Mouse (Mus musculus) lung, embryonic 14.5 days (tissue): ENCODE data around the gene Spdye4c. TPM values are rescaled to one million over a fixed set of nuclear protein-coding genes. Genes with fewer than 3 reads are reported as not detected.
A peak's percentile ranks its signal among the peaks of the same experiment; 100 is the strongest.

Source experiments
- ATAC-seq: fragments of 200-750 bp; cut with Nextera tagmentation; 2 replicates; pipeline ENCODE4 v1.8.0; 2017; ENCODE audit warnings: mild to moderate bottlenecking, moderate TSS enrichment, moderate library complexity; ENCODE audit not compliant: insufficient read depth
- DNase-seq: peaks from one replicate; pipeline ENCODE4 v3.0.0-alpha.2; 2015
- H3K27ac ChIP-seq: fragments of 300-500 bp; sonication (generic); 2 replicates; pipeline ENCODE4 v1.5.1; 2014; ENCODE audit warnings: low read depth, mild to moderate bottlenecking, moderate library complexity
- H3K27me3 ChIP-seq: fragments of 300-500 bp; sonication (generic); 2 replicates; pipeline ENCODE4 v1.6.1; 2014; ENCODE audit warnings: low read length, control low read depth; ENCODE audit not compliant: insufficient read depth
- H3K36me3 ChIP-seq: fragments of 300-500 bp; sonication (generic); 2 replicates; pipeline ENCODE4 v1.6.1; 2014; ENCODE audit warnings: control low read depth; ENCODE audit not compliant: insufficient read depth
- H3K4me1 ChIP-seq: fragments of 300-500 bp; sonication (generic); 2 replicates; pipeline ENCODE4 v1.6.1; 2014; ENCODE audit warnings: antibody characterized with exemption, control low read depth; ENCODE audit not compliant: insufficient read depth
- H3K4me2 ChIP-seq: fragments of 300-500 bp; sonication (generic); 2 replicates; pipeline ENCODE4 v1.6.1; 2014; ENCODE audit warnings: mild to moderate bottlenecking
- H3K4me3 ChIP-seq: fragments of 300-500 bp; sonication (generic); 2 replicates; pipeline ENCODE4 v1.5.1; 2014; ENCODE audit warnings: low read depth, low read length
- H3K9ac ChIP-seq: fragments of 300-500 bp; sonication (generic); 2 replicates; pipeline ENCODE4 v1.6.1; 2014
- H3K9me3 ChIP-seq: fragments of 300-500 bp; sonication (generic); 2 replicates; pipeline ENCODE4 v1.6.1; 2016; ENCODE audit warnings: low read depth, low read length, control low read depth
- CTCF ChIP-seq: IDR thresholded peaks from 2 replicates; pipeline ENCODE4 v1.5.1; 2016; ENCODE audit warnings: antibody characterized with exemption, low read depth
- WGBS: fragments of 180-500 bp; shearing (Covaris S2); extraction: QIAGEN DNeasy Blood & Tissue Kit; methylation state at CpG from one replicate; pipeline ENCODE4 v1.1.7; 2014; 5-methylcytosine and 5-hydroxymethylcytosine counted together
- polyA plus RNA-seq: library from polyadenylated mRNA; unstranded; fragments of >200 nt; fragmentation: Nextera tagmentation; extraction: Ambion mirVana; gene quantifications from 2 replicates; pipeline ENCODE4 v1.2.1, GENCODE M21; 2014

Spdye4c gene
- polyA plus RNA-seq = not detected in 2 replicates

- H3K9ac ChIP-seq = no peak within 1 kb of the TSS
- no peak for DNase-seq
- no peaks in the 10 kb centered on the region for H3K9me3 ChIP-seq
- H3K4me3 ChIP-seq = no peak within 1 kb of the TSS
- TF ChIP-seq CTCF = no peak
- WGBS = 89% methylated on average over 3 of the region's 3 CpGs
- H3K27me3 ChIP-seq = no peaks in the 10 kb centered on the region
- H3K4me1 ChIP-seq = no peaks in the 10 kb centered on the region
- no peak within 1 kb of the TSS for H3K4me2 ChIP-seq
- no peak for ATAC-seq
- no peaks in the 10 kb centered on the region for H3K36me3 ChIP-seq
- H3K27ac ChIP-seq = no peak within 1 kb of the TSS
These were observed at the start of gene Spdye4c for GRCm38 (mm10) chr2:128590909-128591308. TSS of gene Spdye4c (plus strand) at chr2:128591209.

GRCm38 (mm10) chr2:128543495-128543894 lies 47.5 kb upstream of the Spdye4c start:
- H3K9ac ChIP-seq = no peak overlapping the region
- WGBS = 70% methylated on average over 8 of the region's 8 CpGs

DNA sequence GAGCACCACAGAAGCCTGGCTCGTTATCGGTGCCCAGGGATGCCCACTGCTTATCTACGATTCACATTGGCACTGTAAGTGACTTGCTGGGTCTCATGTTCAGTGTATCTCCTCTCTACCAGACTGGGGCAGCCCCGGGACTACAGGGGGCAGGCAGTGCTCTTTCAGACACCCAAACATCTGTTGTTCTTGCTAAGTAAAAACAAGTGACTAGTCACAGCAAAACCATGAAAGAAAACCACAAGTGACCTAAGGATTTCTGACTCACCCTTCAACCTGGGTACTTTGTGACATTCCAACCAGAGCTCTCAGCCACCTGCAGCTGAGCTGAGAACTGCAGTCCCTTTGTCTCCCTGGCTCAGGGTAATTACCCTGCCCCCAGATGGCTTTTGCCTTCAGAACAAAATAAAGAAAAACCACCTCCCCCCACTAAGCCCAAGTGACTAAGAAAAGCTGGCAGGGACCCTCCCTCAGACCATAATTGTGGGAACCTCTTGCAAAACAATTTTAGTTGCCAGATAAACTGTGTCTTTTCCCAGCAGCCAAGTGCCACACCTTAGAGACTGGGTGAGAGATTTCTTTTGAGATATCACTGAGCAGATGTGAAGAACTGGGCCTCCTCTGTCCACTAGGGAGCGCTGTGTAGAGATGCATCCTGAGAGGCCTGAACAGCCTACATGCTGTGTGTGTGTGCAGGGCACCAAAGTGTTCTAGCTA lies 46.4 kb upstream of the Spdye4c start:
- H3K4me3 ChIP-seq = no peak overlapping the region
- ATAC-seq (peak; percentile 47; the same call in 1 of the 2 replicates), DNase-seq (peak; percentile 76)
- peak; percentile 67 for TF ChIP-seq CTCF
- 50% methylated on average over 5 of the region's 5 CpGs for WGBS
- no peak overlapping the region for H3K4me2 ChIP-seq
- no peak overlapping the region for H3K9ac ChIP-seq
- peak overlapping the region; percentile 84 for H3K27ac ChIP-seq
- H3K27me3 ChIP-seq = no peaks in the 10 kb centered on the region
- no peaks in the 10 kb centered on the region for H3K36me3 ChIP-seq
- H3K4me1 ChIP-seq = peaks cover 11% of the 10 kb centered on the region
- no peaks in the 10 kb centered on the region for H3K9me3 ChIP-seq

More at GRCm38 (mm10) chr2:128543495-128543894, 47.5 kb upstream of the Spdye4c start:
- H3K4me1 ChIP-seq = peaks cover 9% of the 10 kb centered on the region; the same call in 1 of the 2 replicates
- no peak for ATAC-seq
- no peak for TF ChIP-seq CTCF
- H3K4me3 ChIP-seq = no peak overlapping the region
- H3K9me3 ChIP-seq = no peaks in the 10 kb centered on the region
- H3K27me3 ChIP-seq = no peaks in the 10 kb centered on the region
- DNase-seq = peak; percentile 21
- H3K36me3 ChIP-seq = no peaks in the 10 kb centered on the region
- no peak overlapping the region for H3K4me2 ChIP-seq
- peak overlapping the region; percentile 84 for H3K27ac ChIP-seq

- Histone ChIP-seq H3K4me2 (no peak overlapping the region), H3K9ac (no peak overlapping the region), H3K27ac (no peak overlapping the region; the same call in 1 of the 2 replicates), H3K27me3 (no peaks in the 10 kb centered on the region), H3K4me1 (peaks cover 16% of the 10 kb centered on the region), H3K9me3 (no peaks in the 10 kb centered on the region), H3K4me3 (no peak overlapping the region), H3K36me3 (no peaks in the 10 kb centered on the region)
- TF ChIP-seq CTCF = no peak
- 75% methylated on average over 7 of the region's 7 CpGs for WGBS
- no peak for DNase-seq
- ATAC-seq = no peak
These were observed 45.6 kb upstream of the Spdye4c start for GRCm38 (mm10) chr2:128545447-128545846.

GRCm38 (mm10) chr2:128547079-128547478 lies 43.9 kb upstream of the Spdye4c start:
- Histone ChIP-seq H3K36me3 (no peaks in the 10 kb centered on the region), H3K9me3 (no peaks in the 10 kb centered on the region), H3K4me1 (peaks cover 19% of the 10 kb centered on the region), H3K27me3 (no peaks in the 10 kb centered on the region), H3K27ac (no peak overlapping the region), H3K9ac (no peak overlapping the region), H3K4me2 (no peak overlapping the region), H3K4me3 (no peak overlapping the region)
- WGBS = 42% methylated on average over 10 of the region's 10 CpGs
- ATAC-seq (no peak), DNase-seq (peak; percentile 40)
- TF ChIP-seq CTCF = no peak

GRCm38 (mm10) chr2:128548262-128548661 lies 42.7 kb upstream of the Spdye4c start:
- no peak overlapping the region for H3K4me2 ChIP-seq
- H3K4me1 ChIP-seq = peaks cover 23% of the 10 kb centered on the region
- no peaks in the 10 kb centered on the region for H3K36me3 ChIP-seq
- H3K9ac ChIP-seq = no peak overlapping the region
- H3K4me3 ChIP-seq = no peak overlapping the region
- H3K27ac ChIP-seq = no peak overlapping the region
- ATAC-seq (0 out of 2 replicates have a peak, but pooled peaks have one; percentile 22), DNase-seq (no peak)
- 69% methylated on average over 2 of the region's 2 CpGs for WGBS
- no peaks in the 10 kb centered on the region for H3K9me3 ChIP-seq
- H3K27me3 ChIP-seq = no peaks in the 10 kb centered on the region
- TF ChIP-seq CTCF = no peak

GRCm38 (mm10) chr2:128549561-128549960 lies 41.4 kb upstream of the Spdye4c start:
- peak; percentile 59 for ATAC-seq
- 18% methylated on average over 7 of the region's 7 CpGs for WGBS

More at GRCm38 (mm10) chr2:128549561-128549960, 41.4 kb upstream of the Spdye4c start:
- no peak overlapping the region; the same call in 1 of the 2 replicates for H3K9ac ChIP-seq
- H3K4me1 ChIP-seq = peaks cover 18% of the 10 kb centered on the region
- no peak for TF ChIP-seq CTCF
- peak overlapping the region; percentile 20; the same call in 1 of the 2 replicates for H3K4me2 ChIP-seq
- peak; percentile 75 for DNase-seq
- no peaks in the 10 kb centered on the region for H3K27me3 ChIP-seq
- peak overlapping the region; percentile 54; the same call in 1 of the 2 replicates for H3K27ac ChIP-seq
- no peaks in the 10 kb centered on the region for H3K9me3 ChIP-seq
- no peak overlapping the region for H3K4me3 ChIP-seq
- H3K36me3 ChIP-seq = no peaks in the 10 kb centered on the region
